Mouse (Mus musculus): ENCODE data around the gene Dtnb.

The Dtnb gene

DNA sequence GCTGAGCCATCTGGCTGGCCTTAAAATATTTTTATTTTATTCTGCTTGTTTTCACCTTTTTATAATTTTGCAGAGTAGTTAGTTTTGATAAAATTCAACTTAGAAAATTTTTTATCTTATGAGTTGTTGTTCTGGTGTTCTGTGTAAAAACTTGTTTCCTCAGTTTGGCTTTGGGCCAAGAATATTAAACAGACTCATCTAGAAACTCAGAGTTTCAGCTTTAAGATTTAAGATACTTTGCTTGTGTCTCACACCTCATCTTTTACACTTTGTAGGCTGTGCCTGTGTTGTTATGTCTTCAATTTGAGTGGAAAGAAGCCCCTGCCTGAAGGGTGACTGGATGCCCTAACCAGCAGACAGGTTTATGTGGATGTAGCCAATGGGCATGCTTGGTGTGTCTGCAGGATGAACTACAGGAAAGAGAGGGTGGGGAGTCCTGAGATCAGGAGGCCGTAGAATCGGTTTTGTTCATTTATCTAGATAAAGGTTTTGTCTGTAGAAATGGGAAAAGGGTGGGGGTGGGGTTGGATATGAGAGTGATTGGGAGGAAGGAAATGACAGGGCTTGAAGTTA lies 7.9 kb downstream of the Dtnb start:
- Histone ChIP-seq H3K9me3 (ENCODE audit: low read length) (no peaks in the 10 kb centered on the region), H3K36me3 (ENCODE audit: insufficient read depth, low read length) (peaks cover 13% of the 10 kb centered on the region), H3K27me3 (ENCODE audit: insufficient read depth, low read length) (no peaks in the 10 kb centered on the region), H3K4me1 (replicated peaks; ENCODE audit: low read depth, low read length) (peaks cover 61% of the 10 kb centered on the region), H3K4me3 (replicated peaks; ENCODE audit: low read length) (no peak overlapping the region)
- no peak for TF ChIP-seq CTCF (conservative IDR thresholded peaks at IDR 0.05; ENCODE audit: low read length)
- TF ChIP-seq NANOG (IDR thresholded peaks at IDR 0.05; ENCODE audit: borderline replicate concordance, low read length), result no peak
- TF ChIP-seq POU5F1 (IDR thresholded peaks at IDR 0.05; ENCODE audit: borderline replicate concordance, low read length), result no peak

DNA sequence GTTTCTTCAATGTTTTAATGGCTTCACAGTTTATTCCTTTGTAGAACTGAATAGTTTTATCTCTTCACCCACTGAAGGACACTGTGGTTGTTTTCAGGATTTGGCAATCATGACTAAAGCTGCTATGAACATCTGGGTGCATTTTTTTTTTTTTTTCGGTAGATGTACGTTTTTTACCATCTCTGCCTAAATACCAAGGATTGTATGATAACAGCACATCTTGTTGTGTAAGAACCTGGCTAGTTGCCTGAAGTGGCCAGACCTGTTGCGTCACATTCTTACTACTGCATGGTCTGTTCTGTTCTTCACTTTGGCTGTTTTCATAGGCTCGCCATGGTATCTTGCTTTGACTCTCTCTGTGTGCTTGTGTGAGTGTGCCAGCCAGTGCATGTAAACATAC lies 10.4 kb downstream of the Dtnb start:
- peaks cover 4% of the 10 kb centered on the region; the same call in 1 of the 2 replicates for H3K9me3 ChIP-seq (ENCODE audit: low read length)
- TF ChIP-seq NANOG (IDR thresholded peaks at IDR 0.05; ENCODE audit: borderline replicate concordance, low read length), result no peak
- TF ChIP-seq CTCF (conservative IDR thresholded peaks at IDR 0.05; ENCODE audit: low read length), result no peak
- TF ChIP-seq POU5F1 (IDR thresholded peaks at IDR 0.05; ENCODE audit: borderline replicate concordance, low read length), result no peak
- peaks cover 38% of the 10 kb centered on the region for H3K4me1 ChIP-seq (replicated peaks; ENCODE audit: low read depth, low read length)
- no peaks in the 10 kb centered on the region for H3K27me3 ChIP-seq (ENCODE audit: insufficient read depth, low read length)
- peaks cover 3% of the 10 kb centered on the region; the same call in 1 of the 2 replicates for H3K36me3 ChIP-seq (ENCODE audit: insufficient read depth, low read length)
- no peak overlapping the region for H3K4me3 ChIP-seq (replicated peaks; ENCODE audit: low read length)

DNA sequence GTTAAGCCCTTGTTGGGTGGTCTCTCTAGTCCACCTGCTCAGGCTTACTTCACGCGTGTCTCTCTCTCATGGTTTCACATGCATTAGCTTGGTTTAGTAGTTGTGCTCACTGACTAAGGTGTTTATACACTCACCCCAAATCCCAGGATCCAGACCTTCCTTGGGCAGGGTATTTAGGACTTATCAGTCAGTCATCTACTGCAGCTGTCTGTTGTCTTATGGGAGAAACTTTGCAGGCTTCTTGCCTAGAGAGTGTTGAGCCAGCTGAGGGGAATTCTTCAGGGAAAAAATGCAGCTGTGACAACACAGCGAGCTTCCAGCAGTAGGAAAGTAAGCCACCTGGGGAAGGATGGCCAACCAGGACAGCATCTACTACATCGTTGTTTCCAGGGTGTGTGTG lies 13.3 kb downstream of the Dtnb start:
- TF ChIP-seq NANOG (IDR thresholded peaks at IDR 0.05; ENCODE audit: borderline replicate concordance, low read length) (no peak), CTCF (conservative IDR thresholded peaks at IDR 0.05; ENCODE audit: low read length) (no peak), POU5F1 (IDR thresholded peaks at IDR 0.05; ENCODE audit: borderline replicate concordance, low read length) (no peak)
- Histone ChIP-seq H3K4me3 (replicated peaks; ENCODE audit: low read length) (no peak overlapping the region), H3K27me3 (ENCODE audit: insufficient read depth, low read length) (no peaks in the 10 kb centered on the region), H3K36me3 (ENCODE audit: insufficient read depth, low read length) (peaks cover 24% of the 10 kb centered on the region), H3K4me1 (replicated peaks; ENCODE audit: low read depth, low read length) (peaks cover 11% of the 10 kb centered on the region), H3K9me3 (ENCODE audit: low read length) (peaks cover 28% of the 10 kb centered on the region)

DNA sequence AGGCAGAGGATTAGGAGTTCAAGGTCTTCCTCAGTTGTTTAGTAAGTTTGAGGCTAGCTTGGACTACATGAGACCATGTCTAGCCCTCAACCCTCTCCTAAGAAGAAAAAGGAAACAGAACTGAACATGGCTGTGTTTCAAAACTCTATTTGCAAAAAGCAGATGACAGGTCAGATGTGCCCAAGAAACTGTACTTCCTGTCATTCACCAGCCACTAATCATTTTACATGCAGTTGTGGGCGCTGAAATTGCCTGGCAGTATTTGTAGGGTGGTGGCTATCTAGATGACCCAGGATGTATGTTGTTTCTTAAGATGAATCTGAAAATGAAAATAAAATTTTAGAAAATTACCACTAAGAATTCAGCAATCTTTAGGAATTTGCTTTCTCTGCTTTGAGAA lies 14.8 kb downstream of the Dtnb start:
- Histone ChIP-seq H3K4me1 (replicated peaks; ENCODE audit: low read depth, low read length) (peaks cover 6% of the 10 kb centered on the region; the same call in 1 of the 2 replicates), H3K36me3 (ENCODE audit: insufficient read depth, low read length) (peaks cover 35% of the 10 kb centered on the region), H3K4me3 (replicated peaks; ENCODE audit: low read length) (no peak overlapping the region), H3K9me3 (ENCODE audit: low read length) (peaks cover 42% of the 10 kb centered on the region), H3K27me3 (ENCODE audit: insufficient read depth, low read length) (no peaks in the 10 kb centered on the region)
- no peak for TF ChIP-seq NANOG (IDR thresholded peaks at IDR 0.05; ENCODE audit: borderline replicate concordance, low read length)
- no peak for TF ChIP-seq POU5F1 (IDR thresholded peaks at IDR 0.05; ENCODE audit: borderline replicate concordance, low read length)
- TF ChIP-seq CTCF (conservative IDR thresholded peaks at IDR 0.05; ENCODE audit: low read length), result no peak

DNA sequence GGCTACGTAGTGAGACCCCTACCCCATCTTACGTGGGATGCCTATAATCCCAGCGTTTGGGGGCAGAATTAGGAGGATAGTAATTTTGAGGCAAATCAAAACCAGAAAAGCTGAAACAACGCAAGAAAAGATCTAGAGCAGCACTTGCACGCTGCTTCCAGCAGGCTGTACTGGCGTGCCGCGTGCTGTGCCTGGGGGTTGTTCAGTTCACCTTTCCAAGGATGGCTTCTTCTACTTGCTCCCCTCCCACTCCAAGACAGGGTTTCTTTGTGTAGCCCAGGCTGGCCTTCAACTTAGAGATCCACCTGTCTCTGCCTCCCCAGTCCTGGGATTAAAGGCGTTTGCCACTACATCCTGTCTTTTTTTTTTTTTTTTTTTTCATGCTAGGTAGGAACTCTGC lies 17.9 kb downstream of the Dtnb start:
- peak; percentile 19; the same call in 1 of the 2 replicates for TF ChIP-seq CTCF (conservative IDR thresholded peaks at IDR 0.05; ENCODE audit: low read length)
- no peak for TF ChIP-seq NANOG (IDR thresholded peaks at IDR 0.05; ENCODE audit: borderline replicate concordance, low read length)
- peaks cover 40% of the 10 kb centered on the region for H3K36me3 ChIP-seq (ENCODE audit: insufficient read depth, low read length)
- H3K4me3 ChIP-seq (replicated peaks; ENCODE audit: low read length), result 0 out of 2 replicates have a peak overlapping the region, but pooled peaks have one; percentile 13
- no peaks in the 10 kb centered on the region; the same call in 1 of the 2 replicates for H3K4me1 ChIP-seq (replicated peaks; ENCODE audit: low read depth, low read length)
- no peaks in the 10 kb centered on the region for H3K27me3 ChIP-seq (ENCODE audit: insufficient read depth, low read length)
- peaks cover 42% of the 10 kb centered on the region for H3K9me3 ChIP-seq (ENCODE audit: low read length)

DNA sequence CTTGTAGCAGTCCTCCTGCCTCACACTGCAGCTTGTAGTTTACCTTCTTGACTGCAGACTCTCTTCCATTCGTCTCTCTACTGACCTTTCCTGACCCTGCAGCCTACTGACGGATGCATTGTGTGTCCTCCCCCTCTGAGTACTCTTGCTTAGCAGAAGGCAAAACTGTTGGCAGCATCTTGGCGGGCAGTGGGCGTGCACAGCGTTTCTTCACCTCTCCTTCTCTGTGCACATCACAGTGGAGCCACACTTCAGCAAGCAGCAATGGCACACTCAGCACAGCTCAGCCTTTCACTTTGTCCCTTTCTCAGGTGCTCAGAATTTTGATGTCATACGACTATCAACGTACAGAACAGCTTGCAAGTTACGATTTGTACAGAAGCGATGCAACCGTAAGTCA lies 19.4 kb downstream of the Dtnb start:
- Histone ChIP-seq H3K4me1 (replicated peaks; ENCODE audit: low read depth, low read length) (peaks cover 5% of the 10 kb centered on the region), H3K4me3 (replicated peaks; ENCODE audit: low read length) (no peak overlapping the region), H3K36me3 (ENCODE audit: insufficient read depth, low read length) (peaks cover 42% of the 10 kb centered on the region), H3K27me3 (ENCODE audit: insufficient read depth, low read length) (no peaks in the 10 kb centered on the region), H3K9me3 (ENCODE audit: low read length) (peaks cover 42% of the 10 kb centered on the region)
- no peak for TF ChIP-seq CTCF (conservative IDR thresholded peaks at IDR 0.05; ENCODE audit: low read length)
- TF ChIP-seq NANOG (IDR thresholded peaks at IDR 0.05; ENCODE audit: borderline replicate concordance, low read length), result no peak
- no peak for TF ChIP-seq POU5F1 (IDR thresholded peaks at IDR 0.05; ENCODE audit: borderline replicate concordance, low read length)

DNA sequence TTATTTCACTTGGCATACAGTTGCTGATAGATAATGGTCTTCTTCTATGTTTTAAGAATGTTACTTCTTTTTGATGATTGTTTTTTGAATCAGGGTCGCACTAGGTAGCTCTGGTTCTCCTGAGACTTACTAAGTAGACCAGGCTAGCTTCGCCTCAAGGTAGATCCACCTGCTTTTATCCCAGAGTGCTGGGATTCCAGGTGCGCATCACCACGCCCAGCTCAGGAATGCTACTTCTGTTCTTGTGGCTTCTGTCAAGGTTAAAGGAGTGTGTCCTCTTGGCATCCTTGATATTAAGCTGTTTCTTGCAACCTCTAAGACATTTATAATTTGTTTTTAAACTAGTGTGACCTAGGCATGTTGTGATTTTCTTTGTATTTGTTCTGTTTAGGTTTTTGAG lies 30.6 kb downstream of the Dtnb start:
- Histone ChIP-seq H3K36me3 (ENCODE audit: insufficient read depth, low read length) (peaks cover 15% of the 10 kb centered on the region), H3K4me1 (replicated peaks; ENCODE audit: low read depth, low read length) (peaks cover 77% of the 10 kb centered on the region), H3K4me3 (replicated peaks; ENCODE audit: low read length) (no peak overlapping the region), H3K27me3 (ENCODE audit: insufficient read depth, low read length) (no peaks in the 10 kb centered on the region), H3K9me3 (ENCODE audit: low read length) (no peaks in the 10 kb centered on the region)
- no peak for TF ChIP-seq CTCF (conservative IDR thresholded peaks at IDR 0.05; ENCODE audit: low read length)
- TF ChIP-seq POU5F1 (IDR thresholded peaks at IDR 0.05; ENCODE audit: borderline replicate concordance, low read length), result no peak
- TF ChIP-seq NANOG (IDR thresholded peaks at IDR 0.05; ENCODE audit: borderline replicate concordance, low read length), result no peak

GRCm38 (mm10) chr12:3606202-3606601 lies 34.0 kb downstream of the Dtnb start:
- TF ChIP-seq POU5F1 (IDR thresholded peaks at IDR 0.05; ENCODE audit: borderline replicate concordance, low read length), result peak; percentile 97
- TF ChIP-seq NANOG (IDR thresholded peaks at IDR 0.05; ENCODE audit: borderline replicate concordance, low read length), result no peak
- TF ChIP-seq CTCF (conservative IDR thresholded peaks at IDR 0.05; ENCODE audit: low read length), result no peak
- H3K36me3 ChIP-seq (ENCODE audit: insufficient read depth, low read length), result peaks cover 6% of the 10 kb centered on the region; the same call in 1 of the 2 replicates
- H3K27me3 ChIP-seq (ENCODE audit: insufficient read depth, low read length), result no peaks in the 10 kb centered on the region
- H3K4me3 ChIP-seq (replicated peaks; ENCODE audit: low read length), result peak overlapping the region; percentile 5; the same call in 1 of the 2 replicates
- peaks cover 58% of the 10 kb centered on the region for H3K4me1 ChIP-seq (replicated peaks; ENCODE audit: low read depth, low read length)
- no peaks in the 10 kb centered on the region for H3K9me3 ChIP-seq (ENCODE audit: low read length)

- no peaks in the 10 kb centered on the region for H3K9me3 ChIP-seq (ENCODE audit: low read length)
- H3K4me3 ChIP-seq (replicated peaks; ENCODE audit: low read length), result no peak overlapping the region
- peaks cover 13% of the 10 kb centered on the region; the same call in 1 of the 2 replicates for H3K36me3 ChIP-seq (ENCODE audit: insufficient read depth, low read length)
- TF ChIP-seq CTCF (conservative IDR thresholded peaks at IDR 0.05; ENCODE audit: low read length), result peak; percentile 67
- no peak for TF ChIP-seq NANOG (IDR thresholded peaks at IDR 0.05; ENCODE audit: borderline replicate concordance, low read length)
- TF ChIP-seq POU5F1 (IDR thresholded peaks at IDR 0.05; ENCODE audit: borderline replicate concordance, low read length), result no peak
- H3K27me3 ChIP-seq (ENCODE audit: insufficient read depth, low read length), result no peaks in the 10 kb centered on the region
- peaks cover 28% of the 10 kb centered on the region for H3K4me1 ChIP-seq (replicated peaks; ENCODE audit: low read depth, low read length)
Measured at GRCm38 (mm10) chr12:3609747-3610146, 37.6 kb downstream of the Dtnb start.
